Mouse (Mus musculus): ENCODE results near the gene Sap30bp.

DNA sequence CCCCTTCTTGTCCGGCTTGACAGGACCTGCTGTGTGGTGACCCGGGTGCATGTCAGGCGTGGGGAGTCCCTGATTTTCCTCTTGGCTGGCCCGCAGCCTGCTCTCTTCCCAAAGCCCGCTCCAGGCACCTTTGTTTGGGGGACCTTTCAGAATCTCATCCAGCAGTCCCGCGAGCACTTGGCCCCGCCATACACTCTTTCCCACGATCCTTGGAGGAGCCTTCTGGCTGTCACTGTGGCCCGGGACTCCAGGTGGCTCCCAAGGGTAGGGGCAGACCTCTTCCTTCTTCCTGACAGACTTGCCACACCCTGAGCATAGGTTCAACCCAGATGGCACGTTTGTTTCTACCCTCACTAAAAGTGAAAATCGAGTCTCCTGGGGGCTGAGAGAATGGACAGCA is 42.5 kb downstream of the Sap30bp start:
- no peak for TF ChIP-seq GATA1 (IDR thresholded peaks at IDR 0.05; ENCODE audit: borderline replicate concordance, low read length)
- no peak for TF ChIP-seq FLI1 (IDR thresholded peaks at IDR 0.05; ENCODE audit: low read length)

All from megakaryocyte, embryonic 14.5 days (primary cell).